Mouse (Mus musculus) liver, embryonic 14.5 days (tissue): ENCODE data around the gene Fry.
A peak's percentile ranks its signal among the peaks of the same experiment; 100 is the strongest.

Source experiments
- CTCF ChIP-seq: IDR thresholded peaks from 2 replicates; pipeline ENCODE4 v1.5.1; 2016; ENCODE audit warnings: antibody characterized with exemption, low read depth, control low read depth
- EP300 ChIP-seq: IDR thresholded peaks from 2 replicates; pipeline ENCODE4 v1.6.1; 2016; ENCODE audit warnings: antibody characterized with exemption, low read depth

- peak; percentile 42; the same call in 1 of the 2 replicates for TF ChIP-seq CTCF
- TF ChIP-seq EP300: no peak
Observed at GRCm38 (mm10) chr5:150246737-150247136, 128.3 kb downstream of the Fry start.
